Mouse (Mus musculus) lung, postnatal 4 days (tissue): ENCODE measurements around the gene Lmln.
A peak's percentile ranks its signal among the peaks of the same experiment; 100 is the strongest.
"Not testable (repeated sequence)": the region's sequence is repeated elsewhere in the genome, so short reads cannot be mapped to it uniquely, and the experiment has no call there.

ENCODE experiments used
- DNase-seq, 2 experiments: peaks; one replicate each; pipeline ENCODE4 v3.0.0; 2021

Gene Lmln

DNA sequence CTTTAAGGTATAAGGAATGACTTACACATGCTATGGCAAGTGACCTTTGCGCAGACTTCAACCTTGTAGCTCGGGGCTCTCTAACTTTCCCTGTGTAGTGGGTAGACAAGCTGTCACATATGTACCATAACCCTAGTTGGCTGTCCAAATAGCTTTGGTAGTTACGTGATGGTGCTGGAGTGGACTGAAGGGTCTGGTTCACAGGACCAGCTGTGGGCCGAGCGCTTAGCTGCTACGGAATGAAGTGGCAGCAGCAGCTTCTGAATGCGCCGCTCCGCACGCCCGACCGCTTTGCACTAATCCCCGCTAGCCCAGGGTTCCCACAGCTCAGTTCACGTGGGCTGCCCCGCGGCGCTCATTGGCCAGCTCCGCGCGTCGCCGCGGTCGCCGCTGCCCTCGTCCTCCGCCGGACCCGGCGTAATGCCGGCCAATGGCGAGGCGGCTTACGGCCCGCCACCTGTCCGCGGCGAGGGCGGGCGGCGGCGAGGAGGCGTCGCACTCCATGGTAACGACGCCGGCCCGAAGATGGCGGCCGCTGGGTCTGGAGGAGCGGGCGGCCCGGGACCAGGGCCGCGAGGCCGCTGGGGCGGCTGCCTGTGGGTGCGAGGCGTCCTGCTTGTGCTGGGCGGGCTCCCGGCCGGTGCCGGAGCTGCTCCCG, at the start of gene Lmln:
Gene Lmln, plus strand, starts transcription at position 498 of the 658 bp plus-strand sequence.
- DNase-seq, result peak; percentile 92 to 96

DNA sequence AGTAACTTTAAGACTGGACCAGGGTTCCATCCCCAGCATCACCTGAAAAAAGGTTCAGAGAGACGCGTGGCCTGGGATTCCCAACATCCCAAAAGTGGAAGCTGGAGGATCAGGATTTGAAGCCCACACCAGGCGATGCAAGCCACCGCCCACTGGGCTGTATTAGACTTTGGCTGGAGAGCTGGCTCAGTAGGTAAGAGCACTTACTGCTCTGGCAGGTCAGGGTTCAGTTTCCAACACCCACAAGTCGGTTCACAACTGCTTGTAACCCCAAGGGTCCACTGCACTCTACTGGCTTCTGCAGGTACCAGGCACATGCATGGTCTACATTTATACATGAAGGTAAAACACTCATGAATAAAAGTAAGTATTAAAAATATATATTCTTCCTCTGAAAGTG, 48.5 kb upstream of the Lmln start:
- DNase-seq, result no peak

DNA sequence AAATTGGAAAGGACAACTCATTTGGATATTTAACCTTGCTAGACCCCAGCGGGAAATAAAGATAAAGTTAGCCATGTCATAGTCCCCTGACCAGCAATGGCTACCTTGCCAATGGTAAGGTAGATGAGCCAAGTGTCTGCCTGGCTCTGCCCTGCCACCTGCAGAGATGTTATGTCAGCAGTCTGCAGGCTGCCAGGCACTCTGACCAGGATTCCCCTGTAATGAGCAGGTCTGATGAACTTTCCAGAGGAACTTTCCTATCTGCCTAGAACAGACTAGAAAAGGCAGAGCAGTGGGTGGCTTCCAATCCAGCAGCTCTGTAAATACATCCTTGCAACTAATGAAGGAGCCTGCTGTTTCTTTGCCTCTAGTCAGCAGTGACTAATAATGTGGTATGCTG, 47.4 kb upstream of the Lmln start:
- DNase-seq, result no peak

DNA sequence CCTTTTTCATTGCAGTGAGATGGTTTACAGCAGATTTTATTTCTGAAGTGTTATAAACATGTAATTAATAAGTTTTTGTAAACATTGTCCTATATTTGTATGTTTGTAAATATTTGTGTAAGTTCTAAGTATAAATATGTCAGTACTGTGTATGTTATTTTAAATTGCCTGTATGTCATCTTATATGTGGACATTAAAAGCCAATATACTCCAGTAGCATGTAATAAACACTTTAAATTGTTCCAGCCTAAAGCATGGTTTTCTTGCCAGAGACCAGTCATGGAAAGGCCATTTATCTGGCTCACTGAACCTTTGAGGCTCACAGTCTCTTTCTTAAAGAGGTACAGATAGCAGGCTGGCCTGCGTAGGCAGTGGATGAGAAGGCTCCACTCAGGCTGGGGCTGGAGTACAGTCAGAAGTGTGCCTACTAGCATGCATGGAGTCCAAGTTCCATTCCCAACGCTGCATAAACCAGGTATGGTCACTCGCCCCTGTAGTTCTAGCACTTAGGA, 46.9 kb upstream of the Lmln start:
- DNase-seq, result no peak

DNA sequence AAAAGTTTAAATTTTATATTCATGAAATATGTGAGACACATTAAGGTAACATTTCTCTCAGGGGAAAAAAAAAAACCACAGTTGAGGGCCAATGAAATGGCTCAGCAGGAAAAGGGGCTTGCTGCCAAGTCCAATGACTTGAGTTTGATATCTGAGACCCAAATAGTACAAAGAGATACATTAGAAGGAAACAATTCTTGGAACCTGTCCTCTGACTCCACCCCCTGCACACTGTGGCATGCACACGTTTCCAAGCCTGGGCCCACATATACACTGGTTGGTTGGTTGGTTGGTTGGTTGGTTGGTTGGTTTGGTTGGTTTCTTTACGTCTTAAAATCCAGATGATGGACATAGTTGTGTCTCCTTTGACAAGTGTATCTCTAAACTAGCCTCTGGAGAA, 46.3 kb upstream of the Lmln start:
- DNase-seq, result no peak

DNA sequence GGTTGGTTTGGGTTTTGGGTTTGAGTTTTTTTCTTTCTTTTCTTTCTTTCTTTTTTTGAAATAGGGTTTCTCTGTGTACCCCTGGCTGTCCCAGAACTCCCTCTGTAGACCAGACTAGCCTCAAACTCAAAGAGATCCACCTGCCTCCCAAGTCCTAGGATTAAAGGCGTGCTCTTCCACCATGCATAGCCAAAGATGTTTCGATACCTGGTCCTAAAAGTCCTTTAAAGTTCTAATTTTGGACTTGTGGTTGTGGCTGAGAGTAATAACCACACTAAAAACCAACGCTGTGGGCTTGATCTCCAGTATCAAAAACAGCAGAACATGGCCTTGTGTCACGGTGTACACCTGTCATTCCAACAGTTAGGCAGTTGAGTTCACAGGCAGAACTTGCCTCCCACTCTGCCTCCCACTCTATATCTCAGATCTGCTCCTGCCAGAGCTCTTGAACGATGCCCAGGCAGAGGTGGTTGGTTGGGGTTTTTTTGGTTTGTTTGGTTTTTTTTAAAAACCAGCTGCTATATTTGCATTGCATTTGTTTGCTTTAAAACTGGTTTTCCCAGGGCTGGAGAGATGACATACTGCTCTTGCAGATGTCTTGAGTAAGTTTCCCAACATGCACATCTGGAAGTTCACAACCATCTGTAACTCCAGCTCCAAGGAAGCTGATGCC, 44.5 kb upstream of the Lmln start:
- no peak for DNase-seq

DNA sequence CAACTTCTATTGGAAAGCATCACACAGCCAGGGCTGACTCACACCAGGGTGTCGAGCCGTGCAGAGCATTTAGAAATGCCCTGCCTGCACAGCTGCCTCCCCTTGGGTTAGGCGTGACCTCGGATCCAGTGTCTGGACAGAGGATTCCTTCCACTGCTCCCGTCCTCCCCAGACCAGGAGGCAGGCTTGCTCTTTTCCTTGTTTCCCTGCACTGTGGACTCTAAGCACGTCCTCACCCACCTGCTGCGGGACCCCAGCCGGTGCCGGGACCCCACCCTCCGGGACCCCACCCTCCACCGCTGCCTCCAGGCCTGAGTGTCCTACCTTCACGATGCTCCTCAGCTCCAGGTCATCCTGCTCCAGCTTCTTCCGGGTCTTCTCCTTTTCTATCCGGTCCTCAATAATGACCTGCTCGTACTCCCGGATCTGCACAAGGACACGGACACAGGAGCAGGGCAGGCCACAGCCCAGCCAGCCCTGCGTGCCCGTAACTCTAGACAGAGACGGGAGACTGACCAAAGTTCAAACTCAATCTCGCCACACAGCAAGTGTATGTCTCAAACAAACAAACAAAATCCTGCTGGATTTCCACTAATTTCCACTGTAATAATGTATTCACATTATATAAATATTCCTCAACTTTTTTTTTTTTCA, 43.1 kb upstream of the Lmln start:
- DNase-seq, result no peak

DNA sequence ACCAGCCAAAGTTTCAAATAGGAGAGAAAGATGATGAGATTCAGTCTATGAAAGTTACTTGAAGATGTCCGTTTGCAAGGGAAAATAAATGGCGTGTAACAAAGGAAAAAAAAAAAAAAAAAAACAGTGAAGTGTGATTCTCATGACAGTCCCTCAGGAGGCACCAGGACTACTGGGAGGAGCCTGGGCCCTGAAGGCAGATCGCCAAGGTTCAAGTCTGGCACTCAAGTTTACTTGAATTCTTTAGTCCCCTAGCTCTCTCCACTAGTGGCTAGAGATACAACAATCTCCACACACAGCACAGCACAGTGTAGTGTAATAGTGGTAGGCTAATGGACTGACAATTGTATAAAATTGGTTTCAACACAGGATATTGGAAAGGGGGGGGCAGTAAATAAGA, 40.9 kb upstream of the Lmln start:
- peak in 1 of 2 experiments; percentile 47 for DNase-seq

DNA sequence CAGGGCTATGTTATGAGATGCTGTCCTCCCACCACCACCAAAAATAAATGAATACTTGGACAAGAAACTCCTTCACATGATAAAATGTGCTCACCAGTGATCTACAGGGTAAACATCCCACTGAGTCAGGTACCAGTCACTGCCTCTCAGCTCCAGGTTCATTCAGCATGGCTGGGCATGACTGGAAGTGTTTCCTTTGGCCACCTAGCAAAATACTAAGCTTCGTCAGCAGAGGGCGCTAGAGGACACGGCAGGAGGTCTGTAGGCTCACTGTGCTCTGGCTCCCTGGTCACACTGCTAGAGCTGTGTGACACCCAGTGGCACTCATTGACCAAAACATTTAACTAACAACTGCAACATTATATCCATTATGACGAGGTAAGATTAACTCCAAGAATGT, 38.6 kb upstream of the Lmln start:
- DNase-seq, result peak; percentile 78 to 90

DNA sequence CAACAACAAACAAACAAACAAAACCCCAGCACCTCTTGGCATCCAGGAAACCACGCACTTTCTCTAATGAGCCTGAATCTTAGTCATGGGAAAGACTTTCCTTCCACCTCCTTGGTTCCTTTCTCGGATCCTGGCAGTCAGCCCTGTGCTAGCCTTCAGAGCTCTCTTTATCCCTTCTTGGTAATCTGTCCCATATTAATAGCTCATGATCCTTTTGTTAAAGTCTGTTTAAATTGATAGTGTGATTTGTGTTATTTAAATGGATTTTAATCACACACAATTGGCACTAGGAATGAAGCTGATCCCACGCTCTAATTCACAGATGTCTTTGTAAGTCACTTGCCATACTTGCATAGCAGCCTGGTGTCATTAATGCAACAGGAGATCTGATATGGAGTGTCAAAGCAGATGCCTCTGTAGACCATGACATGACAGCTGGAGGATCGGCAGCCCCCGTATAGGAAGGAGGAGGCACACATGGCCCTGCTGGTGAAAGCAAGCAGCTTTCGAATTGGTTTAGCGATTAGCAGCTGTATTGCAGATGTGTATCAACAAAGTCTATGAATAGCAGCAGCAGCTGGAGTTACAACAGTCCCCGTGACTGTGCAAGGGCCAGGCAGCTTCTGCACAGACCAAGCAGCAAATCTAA, 37.7 kb upstream of the Lmln start:
- DNase-seq, result peak in 1 of 2 experiments; percentile 36

DNA sequence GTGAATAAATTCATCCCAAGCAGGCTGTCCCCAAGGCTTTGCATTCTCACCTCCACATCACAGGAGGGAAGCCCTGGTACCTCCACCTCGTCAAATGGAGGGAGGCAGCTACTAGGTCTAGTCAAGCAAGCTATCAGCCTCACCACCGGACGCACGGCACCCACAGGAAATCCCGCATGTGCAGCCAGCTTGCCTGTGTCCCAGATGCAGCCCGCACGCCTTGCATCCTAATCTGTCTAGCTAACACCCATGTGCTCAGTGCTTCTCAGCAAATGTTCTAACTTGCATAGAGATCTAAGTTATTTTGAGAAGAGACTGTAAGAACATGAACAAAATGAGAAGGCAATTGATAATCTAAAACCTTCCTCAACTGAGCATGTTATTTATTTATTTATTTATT, 36.0 kb upstream of the Lmln start:
- no peak for DNase-seq

DNA sequence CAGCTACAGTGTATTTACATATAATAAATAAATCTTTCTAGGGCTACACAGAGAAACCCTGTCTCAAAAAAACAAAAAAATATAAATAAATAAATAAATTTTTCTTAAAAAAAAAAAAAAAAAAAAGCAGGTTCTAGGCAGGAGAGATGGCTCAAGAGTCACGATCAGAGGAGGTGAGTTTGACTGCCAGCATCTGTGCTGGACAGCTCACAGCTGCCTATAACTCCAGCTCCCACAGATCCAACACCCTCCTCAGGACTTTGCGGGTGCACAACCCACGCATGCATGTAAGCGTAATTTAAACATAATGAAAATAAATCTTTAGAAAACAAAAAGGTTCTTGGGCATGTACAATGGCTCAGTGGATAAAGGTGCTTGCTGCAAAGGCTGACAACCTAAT, 26.3 kb upstream of the Lmln start:
- peak in 1 of 2 experiments; percentile 59 for DNase-seq

DNA sequence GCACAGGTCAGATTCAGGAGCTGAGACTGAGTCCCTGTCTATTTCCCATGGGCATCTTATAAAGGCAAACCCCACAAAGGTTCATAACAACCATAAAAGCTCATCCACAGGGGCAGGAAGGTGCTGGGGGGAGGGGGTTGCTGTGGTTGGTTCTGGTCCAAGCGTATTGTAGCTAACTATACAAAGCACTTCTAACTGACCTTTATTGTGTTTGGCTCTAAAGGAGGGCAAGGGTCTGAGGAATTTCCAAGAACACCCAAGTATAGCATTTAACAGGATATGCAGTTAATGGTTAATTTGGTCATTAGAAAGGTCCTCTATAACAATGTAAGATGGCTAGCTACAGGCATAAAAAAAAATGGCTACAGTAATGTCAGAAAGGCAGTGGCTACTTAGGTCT, 19.6 kb upstream of the Lmln start:
- no peak for DNase-seq

DNA sequence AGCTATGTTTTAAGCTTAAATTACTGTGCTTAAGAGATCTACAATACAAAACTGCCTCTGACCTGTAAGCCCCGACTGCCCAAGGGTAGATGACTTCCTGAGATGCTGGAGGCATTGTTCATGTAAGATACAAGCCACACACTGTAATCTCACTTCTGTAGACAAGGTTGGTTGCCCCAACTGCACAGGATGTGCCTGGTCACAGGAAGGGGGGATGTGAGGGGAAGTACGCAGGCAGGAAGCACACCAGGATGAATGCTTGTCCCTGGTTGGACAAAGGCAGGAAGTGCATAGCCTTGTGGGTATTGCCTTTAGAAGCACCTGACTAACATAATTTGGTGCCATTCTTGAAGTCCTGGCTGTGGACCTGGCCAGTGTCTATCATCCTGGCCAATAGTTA, 19.1 kb upstream of the Lmln start:
- no peak for DNase-seq

DNA sequence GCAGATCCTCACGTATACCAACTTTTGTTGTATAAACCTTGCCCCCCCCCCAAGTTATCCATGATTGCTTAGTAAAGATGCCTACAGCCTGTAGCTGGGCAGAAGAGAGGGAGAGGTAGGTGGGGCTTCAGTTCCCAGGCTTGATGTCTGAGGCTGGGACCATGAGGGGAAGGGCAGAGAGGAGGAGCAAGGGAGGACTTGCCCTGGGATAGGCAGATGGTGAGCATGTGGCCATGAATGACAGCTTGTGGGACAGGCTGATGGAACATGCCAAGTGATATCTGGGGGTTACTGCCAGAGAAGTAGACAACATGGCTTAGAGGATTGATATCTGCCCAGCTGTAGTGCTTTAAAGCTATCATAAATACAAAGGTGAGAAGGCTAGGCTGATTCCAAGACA, 14.3 kb upstream of the Lmln start:
- no peak for DNase-seq

DNA sequence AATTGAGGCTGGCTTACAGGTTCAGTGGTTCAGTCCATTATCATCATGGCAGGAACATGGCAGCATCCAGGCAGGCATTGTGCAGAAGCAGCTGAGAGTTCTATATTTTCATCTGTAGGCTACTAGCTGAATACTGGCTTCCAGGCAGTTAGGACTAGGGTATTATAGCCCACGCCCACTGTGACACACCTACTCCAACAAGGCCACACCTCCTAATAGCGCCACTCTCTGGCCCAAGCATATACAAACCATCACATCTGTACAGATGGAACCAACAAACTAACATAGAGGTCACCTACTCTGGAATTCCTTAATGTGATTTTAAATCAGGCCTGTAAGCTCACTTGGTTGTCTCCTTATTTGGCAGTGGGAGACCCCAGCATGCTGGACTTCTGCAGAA, 13.6 kb upstream of the Lmln start:
- DNase-seq, result no peak

DNA sequence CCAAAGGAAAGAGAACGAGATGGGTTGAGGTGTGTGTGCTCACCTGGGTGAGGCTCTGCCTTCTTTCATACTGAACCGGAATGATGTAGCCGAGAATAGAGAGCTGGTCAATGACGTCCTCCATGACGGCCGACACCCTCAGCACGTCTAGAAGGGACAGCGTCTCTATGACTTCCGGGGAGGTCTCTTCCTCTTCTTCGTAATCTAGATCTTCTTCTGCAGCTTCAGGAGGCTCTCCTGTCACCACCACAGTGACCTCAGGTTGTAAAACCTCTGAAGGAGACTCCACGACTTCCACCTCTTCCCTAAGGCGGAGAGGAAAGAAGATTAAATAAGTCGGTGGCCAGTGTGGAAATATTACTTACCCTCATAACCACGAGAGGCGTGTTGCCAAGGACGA, 12.5 kb upstream of the Lmln start:
- DNase-seq, result no peak

DNA sequence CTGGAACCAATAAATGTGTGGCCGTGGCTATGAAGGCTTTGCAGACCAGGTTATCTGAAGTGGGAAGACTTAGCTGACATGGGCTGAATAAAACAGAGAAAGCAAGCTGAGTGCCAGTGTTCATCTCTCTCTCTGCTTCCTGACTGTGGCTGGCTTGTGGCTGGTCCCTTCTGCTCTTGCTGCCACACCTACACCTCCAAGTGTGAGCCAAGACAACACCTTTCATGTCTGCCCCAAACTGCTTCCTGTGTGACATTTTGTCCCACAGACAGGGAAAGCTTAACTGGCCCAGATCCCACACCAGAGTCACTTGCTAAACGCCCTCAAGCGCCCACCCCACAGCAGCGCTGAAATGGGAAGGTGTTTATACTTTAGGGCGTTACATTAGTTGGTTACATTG, 9.2 kb upstream of the Lmln start:
- DNase-seq, result no peak

DNA sequence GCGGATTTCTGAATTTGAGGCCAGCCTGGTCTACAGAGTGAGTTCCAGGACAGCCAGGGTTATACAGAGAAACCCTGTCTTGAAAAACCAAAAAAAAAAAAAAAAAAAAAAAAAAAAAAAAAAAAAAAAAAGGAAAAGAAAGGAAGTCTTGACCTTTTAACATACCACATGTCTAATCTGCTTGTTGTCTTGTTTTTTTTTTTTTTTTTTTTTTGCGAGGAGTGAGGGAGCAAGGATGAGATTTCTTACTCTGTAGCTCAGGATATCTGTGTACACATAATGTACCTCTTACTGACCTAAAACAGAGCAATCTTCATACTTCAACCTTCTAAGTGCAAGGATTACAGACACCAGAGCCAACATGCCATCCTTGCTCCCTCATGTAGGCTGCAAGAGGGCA, 7.4 kb upstream of the Lmln start:
- not testable (repeated sequence) for DNase-seq

DNA sequence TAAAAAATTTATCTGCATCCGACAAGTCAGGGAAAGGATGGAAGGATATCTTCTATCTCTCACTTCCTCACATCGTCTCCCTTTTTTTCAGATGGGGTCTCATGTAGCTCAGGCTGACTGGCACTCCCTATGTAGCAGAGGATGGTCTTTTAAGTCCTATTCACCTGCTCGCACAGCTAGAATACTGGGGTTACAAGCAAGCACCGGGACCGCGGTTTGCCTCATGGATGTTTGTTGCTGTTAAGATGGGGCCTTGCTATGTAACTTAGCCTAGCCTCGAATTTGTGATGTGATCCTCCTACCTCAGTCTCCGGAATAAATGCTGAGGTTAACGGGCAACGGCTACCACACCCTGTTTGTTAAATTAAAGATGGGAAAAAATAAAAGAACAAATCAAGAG, 6.7 kb upstream of the Lmln start:
- no peak for DNase-seq

DNA sequence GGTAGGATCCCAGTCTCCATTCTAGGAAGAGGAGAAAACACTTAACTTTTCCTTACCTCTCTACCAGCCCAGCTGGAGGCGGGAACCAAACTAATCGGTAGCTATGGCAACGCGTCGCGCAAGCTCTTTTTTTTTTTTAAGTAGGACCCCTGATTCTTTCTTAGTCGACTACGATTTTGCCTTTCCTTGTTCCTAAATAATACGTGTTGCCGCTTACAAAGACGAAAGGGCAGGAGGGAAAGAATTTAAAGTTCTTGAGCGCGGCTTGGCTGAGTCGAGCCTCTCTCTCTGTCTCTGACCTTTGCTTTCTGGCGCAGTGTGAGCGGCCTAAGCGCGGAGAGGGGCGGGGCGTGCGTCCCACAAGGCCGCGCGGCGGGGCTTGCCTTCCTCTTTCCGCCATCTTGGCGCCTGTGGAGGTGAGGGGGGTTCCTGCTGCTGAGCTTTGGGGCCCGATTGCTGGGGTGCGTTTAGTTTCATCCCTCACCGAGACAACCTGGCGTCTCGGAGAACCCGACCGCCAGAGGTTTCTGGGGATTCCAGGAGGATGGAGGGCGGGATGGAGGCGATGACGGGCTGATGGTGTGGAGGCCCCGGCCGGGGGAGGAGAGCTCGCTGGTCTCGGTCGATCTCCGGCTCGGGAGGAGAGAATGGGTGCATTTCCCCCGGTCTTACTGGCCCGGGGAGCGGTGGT, 6.1 kb upstream of the Lmln start, which contains the start of the genes Iqcg and Rpl35a:
Gene Iqcg, minus strand, starts transcription at position 124 of the 691 bp plus-strand sequence.
Gene Rpl35a, plus strand, starts transcription at position 359 of the 691 bp plus-strand sequence.
- peak; percentile 91 for DNase-seq

DNA sequence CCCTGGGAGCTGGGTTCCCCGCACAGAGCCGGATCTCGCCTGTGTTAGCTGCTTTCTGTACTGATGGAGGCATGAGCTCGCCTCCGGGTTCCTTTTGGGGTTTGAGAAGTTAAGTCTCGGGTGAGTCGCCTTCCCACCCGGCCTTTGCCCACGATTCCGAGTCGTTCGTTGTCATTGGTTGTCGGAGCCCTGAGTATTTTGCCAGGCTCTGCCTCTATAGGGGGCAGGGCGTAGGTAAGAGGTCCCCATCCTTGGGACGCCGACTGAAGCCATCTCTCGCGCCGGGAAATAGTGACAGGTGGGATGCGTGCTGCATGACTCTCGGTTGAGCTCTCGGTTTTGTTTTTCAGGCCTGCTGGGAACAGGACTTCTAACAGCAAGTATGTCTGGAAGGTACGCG, 5.5 kb upstream of the Lmln start:
- no peak for DNase-seq

DNA sequence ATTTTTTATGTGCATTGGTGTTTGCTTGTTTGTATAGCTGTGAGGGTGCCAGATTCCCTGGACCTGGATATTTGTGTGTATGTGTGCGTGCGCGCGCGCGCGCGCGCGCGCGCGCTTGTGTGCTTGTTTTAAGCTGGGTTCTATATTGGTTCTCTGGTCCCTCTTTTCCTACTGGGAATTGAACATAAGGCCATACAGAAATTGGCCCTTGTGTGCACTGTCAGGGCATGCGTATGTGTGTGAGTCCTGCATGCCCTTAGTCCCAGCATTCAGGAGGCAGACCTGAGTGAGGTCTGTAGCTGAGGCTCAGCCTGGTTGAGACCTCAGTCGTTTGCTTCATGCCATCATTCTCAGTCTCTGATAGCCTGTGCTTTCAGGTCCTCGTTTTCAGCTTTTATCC, 4.3 kb upstream of the Lmln start:
- DNase-seq, result no peak
